Mouse (Mus musculus) kidney, adult 2 months (tissue): ENCODE results near the gene Jmjd6.

Experiments used
- CTCF ChIP-seq: fragments of 200-500 bp; conservative IDR thresholded peaks from 2 replicates; pipeline ENCODE4 v1.5.1; 2011; ENCODE audit warnings: low read depth, mild to moderate bottlenecking, control low read depth, low read length, moderate library complexity, mixed read lengths; ENCODE audit not compliant: insufficient read depth, insufficient read length
- POLR2A ChIP-seq: fragments of 200-500 bp; IDR thresholded peaks from one replicate; pipeline ENCODE4 v1.6.1; 2011; ENCODE audit warnings: low read depth, low read length, control low read depth

DNA sequence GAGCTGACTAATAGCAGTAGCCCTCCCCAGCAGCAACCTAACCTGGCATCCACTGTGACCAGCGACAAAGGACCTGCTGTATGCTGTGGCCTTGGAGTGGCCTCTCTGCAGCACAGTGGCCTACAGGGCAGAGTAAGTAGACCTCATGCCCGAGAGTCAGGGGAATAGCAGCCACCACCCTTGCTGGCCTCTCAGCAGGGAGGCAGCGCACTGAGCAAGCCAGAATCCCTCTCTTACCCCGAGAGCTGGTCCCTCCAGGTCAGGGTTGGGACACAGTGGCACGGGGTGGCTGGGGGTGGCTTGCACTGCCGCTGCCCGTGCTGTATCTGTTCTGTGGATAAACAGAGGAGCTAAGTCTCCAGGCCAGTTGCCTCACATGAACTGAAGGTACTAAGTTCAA lies 3.6 kb downstream of the Jmjd6 start:
- TF ChIP-seq POLR2A (no peak), CTCF (no peak)
